Mouse (Mus musculus) MEL (cell line): ENCODE results near the gene Tmem132c. TPM values are rescaled to one million over a fixed set of nuclear protein-coding genes. Genes with fewer than 3 reads are reported as not detected.

Experiments used
- DNase-seq: peaks from one replicate; pipeline ENCODE4 v3.0.0; 2011; ENCODE audit warnings: low read depth, low spot score
- H3K27ac ChIP-seq: 2 replicates; pipeline ENCODE4 v1.5.1; 2012; ENCODE audit warnings: low read depth, mild to moderate bottlenecking, control low read depth, low read length, moderate library complexity; ENCODE audit not compliant: control insufficient read depth
- H3K27me3 ChIP-seq, 2 experiments: fragments of 150-350 bp in 1 of 2; sonication (generic) in 1 of 2; 2 replicates each; pipeline ENCODE4 v1.6.1; 2012; ENCODE audit warnings: low read length in 2 of 2, mild to moderate bottlenecking in 2 of 2, improper control_type of control experiment in 1 of 2, moderate library complexity in 1 of 2; ENCODE audit not compliant: insufficient read depth in 2 of 2, control insufficient read depth in 1 of 2
- H3K36me3 ChIP-seq, 2 experiments: 2 replicates each; pipeline ENCODE4 v1.6.1; 2012 to 2014; ENCODE audit warnings: low read length in 2 of 2, improper control_type of control experiment in 1 of 2, inconsistent platforms in 1 of 2, mild to moderate bottlenecking in 1 of 2; ENCODE audit not compliant: insufficient read depth in 2 of 2, control insufficient read depth in 1 of 2
- H3K4me1 ChIP-seq, 2 experiments: fragments of 150-350 bp in 1 of 2; sonication (generic) in 1 of 2; 2 replicates each; pipeline ENCODE4 v1.6.1; 2012; ENCODE audit warnings: low read length in 2 of 2, improper control_type of control experiment in 1 of 2, mild to moderate bottlenecking in 1 of 2; ENCODE audit not compliant: insufficient read depth in 2 of 2, control insufficient read depth in 1 of 2
- H3K4me3 ChIP-seq, 2 experiments: fragments of 150-350 bp in 1 of 2; sonication (generic) in 1 of 2; 2 replicates each; pipeline ENCODE4 v1.5.1; 2012; ENCODE audit warnings: low read depth in 2 of 2, low read length in 2 of 2, mild to moderate bottlenecking in 2 of 2, moderate library complexity in 2 of 2, control low read depth in 1 of 2, improper control_type of control experiment in 1 of 2; ENCODE audit not compliant: control insufficient read depth in 1 of 2, insufficient read depth in 1 of 2
- H3K79me2 ChIP-seq: 2 replicates; pipeline ENCODE4 v1.6.1; 2012; ENCODE audit warnings: mild to moderate bottlenecking, low read length, moderate library complexity; ENCODE audit not compliant: control insufficient read depth, poor library complexity, insufficient read depth
- H3K9ac ChIP-seq: 2 replicates; pipeline ENCODE4 v1.6.1; 2012; ENCODE audit warnings: low read depth, mild to moderate bottlenecking, control low read depth, low read length, moderate library complexity; ENCODE audit not compliant: control insufficient read depth, poor library complexity, severe bottlenecking
- H3K9me3 ChIP-seq: fragments of 150-350 bp; sonication (generic); replicated peaks from 2 replicates; pipeline ENCODE4 v1.6.1; 2012; ENCODE audit warnings: mild to moderate bottlenecking, low read length, improper control_type of control experiment, moderate library complexity; ENCODE audit not compliant: insufficient read depth
- CHD2 ChIP-seq: IDR thresholded peaks from 2 replicates; pipeline ENCODE4 v1.6.1; 2011; ENCODE audit warnings: low read length, improper control_type of control experiment
- CTCF ChIP-seq, 3 experiments: IDR thresholded peaks in 2 of 3; conservative IDR thresholded peaks in 1 of 3; 2 replicates each; pipeline ENCODE4 v1.5.1; 2011 to 2012; ENCODE audit warnings: low read length in 3 of 3, low read depth in 2 of 3, mild to moderate bottlenecking in 2 of 3, improper control_type of control experiment in 1 of 3, inconsistent platforms in 1 of 3, mixed read lengths in 1 of 3, moderate library complexity in 1 of 3; ENCODE audit not compliant: control insufficient read depth in 1 of 3, insufficient read depth in 1 of 3, poor library complexity in 1 of 3, severe bottlenecking in 1 of 3
- ELF1 ChIP-seq: IDR thresholded peaks from 2 replicates; pipeline ENCODE4 v1.6.1; 2014; ENCODE audit warnings: low read depth, mild to moderate bottlenecking, inconsistent platforms, low read length, improper control_type of control experiment, moderate library complexity
- EP300 ChIP-seq, 2 experiments: IDR thresholded peaks; 2 replicates each; pipeline ENCODE4 v1.6.1; 2011; ENCODE audit warnings: improper control_type of control experiment in 2 of 2, low read length in 2 of 2, low read depth in 1 of 2, mild to moderate bottlenecking in 1 of 2
- GABPA ChIP-seq: IDR thresholded peaks from 2 replicates; pipeline ENCODE4 v1.6.1; 2012; ENCODE audit warnings: low read depth, mild to moderate bottlenecking, inconsistent platforms, low read length, improper control_type of control experiment, moderate library complexity
- GATA1 ChIP-seq: IDR thresholded peaks from 2 replicates; pipeline ENCODE4 v1.6.1; 2011; ENCODE audit warnings: low read depth, low read length, improper control_type of control experiment
- HCFC1 ChIP-seq: IDR thresholded peaks from 2 replicates; pipeline ENCODE4 v1.6.1; 2012; ENCODE audit warnings: low read depth, mild to moderate bottlenecking, inconsistent platforms, low read length, improper control_type of control experiment, moderate library complexity
- MAFK ChIP-seq: IDR thresholded peaks from 2 replicates; pipeline ENCODE4 v1.6.1; 2011; ENCODE audit warnings: low read depth, mild to moderate bottlenecking, low read length, improper control_type of control experiment, borderline replicate concordance
- MAX ChIP-seq: IDR thresholded peaks from 2 replicates; pipeline ENCODE4 v1.6.1; 2011; ENCODE audit warnings: low read length, improper control_type of control experiment
- MAZ ChIP-seq: IDR thresholded peaks from 2 replicates; pipeline ENCODE4 v1.6.1; 2012; ENCODE audit warnings: low read depth, mild to moderate bottlenecking, inconsistent platforms, low read length, improper control_type of control experiment
- MEF2A ChIP-seq: IDR thresholded peaks from 2 replicates; pipeline ENCODE4 v1.6.1; 2014; ENCODE audit warnings: low read depth, mild to moderate bottlenecking, inconsistent platforms, low read length, improper control_type of control experiment; ENCODE audit not compliant: poor library complexity, insufficient replicate concordance, severe bottlenecking; ENCODE audit errors: extremely low read depth
- MYB ChIP-seq: IDR thresholded peaks from 2 replicates; pipeline ENCODE4 v1.6.1; 2011; ENCODE audit warnings: mild to moderate bottlenecking, low read depth, low read length, improper control_type of control experiment
- MYC ChIP-seq: IDR thresholded peaks from 2 replicates; pipeline ENCODE4 v1.6.1; 2011; ENCODE audit warnings: low read depth, mild to moderate bottlenecking, low read length, improper control_type of control experiment, moderate library complexity
- NELFE ChIP-seq: IDR thresholded peaks from 2 replicates; pipeline ENCODE4 v1.6.1; 2011; ENCODE audit warnings: low read depth, low read length, improper control_type of control experiment
- POLR2A ChIP-seq, 2 experiments: IDR thresholded peaks; 2 replicates each; pipeline ENCODE4 v1.6.1; 2011 to 2012; ENCODE audit warnings: low read length in 2 of 2, mild to moderate bottlenecking in 2 of 2, control low read depth in 1 of 2, improper control_type of control experiment in 1 of 2, low read depth in 1 of 2, moderate library complexity in 1 of 2; ENCODE audit not compliant: control insufficient read depth in 1 of 2, insufficient read depth in 1 of 2, poor library complexity in 1 of 2
- POLR2AphosphoS2 ChIP-seq: IDR thresholded peaks from 2 replicates; pipeline ENCODE4 v1.6.1; 2011; ENCODE audit warnings: low read length, improper control_type of control experiment
- POLR2AphosphoS5 ChIP-seq: IDR thresholded peaks from 2 replicates; pipeline ENCODE4 v1.6.1; 2012; ENCODE audit warnings: low read depth, borderline replicate concordance, mild to moderate bottlenecking, inconsistent platforms, low read length, moderate library complexity, mixed read lengths
- RCOR1 ChIP-seq: IDR thresholded peaks from 2 replicates; pipeline ENCODE4 v1.6.1; 2012; ENCODE audit warnings: low read depth, mild to moderate bottlenecking, inconsistent platforms, low read length, improper control_type of control experiment
- SIN3A ChIP-seq: IDR thresholded peaks from 2 replicates; pipeline ENCODE4 v1.6.1; 2012; ENCODE audit warnings: low read length, improper control_type of control experiment, inconsistent platforms
- TCF12 ChIP-seq: IDR thresholded peaks from 2 replicates; pipeline ENCODE4 v1.6.1; 2014; ENCODE audit warnings: low read depth, mild to moderate bottlenecking, inconsistent platforms, low read length, improper control_type of control experiment, moderate library complexity
- UBTF ChIP-seq: IDR thresholded peaks from 2 replicates; pipeline ENCODE4 v1.6.1; 2012; ENCODE audit warnings: low read depth, mild to moderate bottlenecking, inconsistent platforms, low read length, improper control_type of control experiment, moderate library complexity, borderline replicate concordance; ENCODE audit not compliant: insufficient read depth
- USF2 ChIP-seq, 2 experiments: IDR thresholded peaks; 2 replicates each; pipeline ENCODE4 v1.6.1; 2011 to 2012; ENCODE audit warnings: improper control_type of control experiment in 2 of 2, low read length in 2 of 2, borderline replicate concordance in 1 of 2, inconsistent platforms in 1 of 2, low read depth in 1 of 2, mild to moderate bottlenecking in 1 of 2; ENCODE audit not compliant: insufficient read depth in 1 of 2
- ZC3H11A ChIP-seq: IDR thresholded peaks from 2 replicates; pipeline ENCODE4 v1.6.1; 2012; ENCODE audit warnings: low read depth, mild to moderate bottlenecking, inconsistent platforms, low read length, improper control_type of control experiment
- ZNF384 ChIP-seq: IDR thresholded peaks from 2 replicates; pipeline ENCODE4 v1.6.1; 2012; ENCODE audit warnings: low read depth, mild to moderate bottlenecking, inconsistent platforms, low read length, improper control_type of control experiment
- polyA plus RNA-seq, 2 experiments: library from polyadenylated mRNA; stranded (reverse) in 1 of 2; unstranded in 1 of 2; fragments of >175 nt in 1 of 2; fragments of >200 nt in 1 of 2; gene quantifications; 2 replicates each; pipeline versions ENCODE4 v1.2.1 to v1.2.4; 2012; ENCODE audit warnings: low replicate concordance in 2 of 2, low read depth in 1 of 2; ENCODE audit not compliant: insufficient read length in 2 of 2, insufficient read depth in 1 of 2, missing spikeins in 1 of 2
- total RNA-seq: library from RNA; depleted of rRNA; stranded (reverse); fragments of 300-350 nt; gene quantifications from 2 replicates; pipeline ENCODE4 v1.2.3, GENCODE M21; 2012

Tmem132c gene
- total and polyA plus RNA-seq, 3 experiments = not detected

DNA sequence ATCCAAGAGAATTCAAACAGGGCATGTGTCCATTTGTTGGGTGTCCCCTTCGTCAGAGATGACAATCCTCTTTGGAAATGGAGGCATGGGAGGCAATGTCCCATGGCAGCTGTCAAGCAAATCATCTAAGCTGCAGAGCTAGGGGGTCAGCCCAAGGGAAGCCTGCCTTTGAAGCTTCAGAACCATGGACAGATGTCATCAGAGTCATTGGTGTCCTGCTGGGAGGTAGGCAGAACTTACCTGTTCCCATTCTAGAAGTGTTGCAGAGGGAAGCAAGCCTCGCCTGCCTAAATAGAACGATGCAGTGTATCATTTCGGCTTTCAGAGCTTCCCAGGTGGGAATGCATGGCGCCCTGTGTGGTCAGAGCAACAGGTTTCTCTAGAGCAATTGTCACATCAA is 230.3 kb downstream of the Tmem132c start:
- no peaks in the 10 kb centered on the region for H3K9me3 ChIP-seq
- TF ChIP-seq ZC3H11A = no peak
- no peak for TF ChIP-seq HCFC1
- TF ChIP-seq MAZ = no peak
- TF ChIP-seq MAFK = no peak
- TF ChIP-seq GATA1 = no peak
- no peak for TF ChIP-seq NELFE
- TF ChIP-seq POLR2AphosphoS5 = no peak
- TF ChIP-seq CHD2 = no peak
- TF ChIP-seq EP300 (IDR thresholded peaks at IDR 0.05; ENCODE audit: low read depth in 1 of 2, low read length in 2 of 2) = no peak
- TF ChIP-seq, all 39 proteins: peak for 0
- no peaks in the 10 kb centered on the region for H3K79me2 ChIP-seq
- DNase-seq = no peak
- no peaks in the 10 kb centered on the region for H3K4me1 ChIP-seq
- H3K27me3 ChIP-seq = no peaks in the 10 kb centered on the region
- H3K27ac ChIP-seq = no peak overlapping the region
- no peaks in the 10 kb centered on the region for H3K36me3 ChIP-seq
- H3K9ac ChIP-seq = no peak overlapping the region
- no peak overlapping the region for H3K4me3 ChIP-seq

DNA sequence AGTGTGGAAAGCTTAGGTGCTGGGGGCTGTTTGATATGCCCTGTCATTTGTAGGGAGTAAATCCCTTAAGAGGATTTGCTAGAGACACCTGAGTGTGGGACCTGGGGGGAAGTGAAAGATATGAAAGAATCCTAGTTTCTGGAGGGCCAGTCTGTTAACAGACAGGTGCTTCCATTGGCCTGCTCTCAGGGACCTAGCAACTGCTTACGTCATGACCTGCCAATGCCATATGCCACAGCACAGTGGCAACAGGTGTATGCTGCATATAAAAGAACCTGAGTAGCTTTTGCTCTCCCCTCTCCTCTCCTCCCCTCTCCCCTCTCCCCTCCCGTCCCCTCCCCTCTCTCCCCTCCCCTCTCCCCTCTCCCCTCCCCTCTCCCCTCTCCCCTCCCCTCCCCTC is 232.1 kb downstream of the Tmem132c start:
- TF ChIP-seq MYC (no peak), EP300 (IDR thresholded peaks at IDR 0.05; ENCODE audit: low read depth in 1 of 2, low read length in 2 of 2) (no peak), RCOR1 (no peak), ZNF384 (no peak), TCF12 (no peak), MYB (no peak), GABPA (no peak), CTCF (IDR thresholded peaks at IDR 0.05 in 2 of 3, conservative IDR thresholded peaks at IDR 0.05 in 1 of 3; ENCODE audit: control insufficient read depth in 1 of 3, insufficient read depth in 1 of 3, low read depth in 2 of 3, low read length in 3 of 3, poor library complexity in 1 of 3, severe bottlenecking in 1 of 3) (no peak), SIN3A (no peak), USF2 (IDR thresholded peaks at IDR 0.05; ENCODE audit: borderline replicate concordance in 1 of 2, insufficient read depth in 1 of 2, low read depth in 1 of 2, low read length in 2 of 2) (no peak), MEF2A (no peak), MAX (no peak), POLR2AphosphoS5 (no peak), POLR2AphosphoS2 (no peak), UBTF (no peak), POLR2A (IDR thresholded peaks at IDR 0.05; ENCODE audit: control insufficient read depth in 1 of 2, insufficient read depth in 1 of 2, low read depth in 1 of 2, low read length in 2 of 2, poor library complexity in 1 of 2) (no peak), ELF1 (no peak)
- Histone ChIP-seq H3K27ac (no peak overlapping the region), H3K9ac (no peak overlapping the region), H3K27me3 (no peaks in the 10 kb centered on the region), H3K36me3 (no peaks in the 10 kb centered on the region), H3K4me3 (no peak overlapping the region), H3K4me1 (no peaks in the 10 kb centered on the region), H3K79me2 (no peaks in the 10 kb centered on the region), H3K9me3 (no peaks in the 10 kb centered on the region)
- DNase-seq = no peak
